Mouse (Mus musculus) spleen, postnatal 10 days (tissue): ENCODE measurements around the gene Rora.

ENCODE experiments used
- DNase-seq, 2 experiments: peaks; one replicate each; pipeline ENCODE4 v3.0.0; 2021 to 2022; ENCODE audit warnings: low spot score in 2 of 2

Rora gene

GRCm38 (mm10) chr9:68688151-68688550 is 34.6 kb downstream of the Rora start:
- DNase-seq, result no peak

GRCm38 (mm10) chr9:68689351-68689750 is 35.8 kb downstream of the Rora start:
- DNase-seq, result peak in 1 of 2 experiments; percentile 26

GRCm38 (mm10) chr9:68694889-68695495 is 41.4 kb downstream of the Rora start:
- DNase-seq, result no peak

- DNase-seq, result no peak
Observed at GRCm38 (mm10) chr9:68695496-68695969, 41.9 kb downstream of the Rora start.

GRCm38 (mm10) chr9:68696425-68696956 is 42.9 kb downstream of the Rora start:
- no peak for DNase-seq

- no peak for DNase-seq
Observed at GRCm38 (mm10) chr9:68699341-68699740, 45.8 kb downstream of the Rora start.

- no peak for DNase-seq
Observed at GRCm38 (mm10) chr9:68699856-68700255, 46.3 kb downstream of the Rora start.

GRCm38 (mm10) chr9:68707636-68708035 is 54.0 kb downstream of the Rora start:
- no peak for DNase-seq

GRCm38 (mm10) chr9:68709232-68709631 is 55.6 kb downstream of the Rora start:
- no peak for DNase-seq

GRCm38 (mm10) chr9:68710893-68711654 is 57.5 kb downstream of the Rora start:
- DNase-seq, result no peak

- DNase-seq, result peak in 1 of 2 experiments; percentile 20
Observed at GRCm38 (mm10) chr9:68716961-68717360, 63.4 kb downstream of the Rora start.

- DNase-seq, result no peak
Observed at GRCm38 (mm10) chr9:68718427-68718826, 64.8 kb downstream of the Rora start.

- no peak for DNase-seq
Observed at GRCm38 (mm10) chr9:68719286-68719685, 65.7 kb downstream of the Rora start.

- no peak for DNase-seq
Observed at GRCm38 (mm10) chr9:68724636-68725285, 71.2 kb downstream of the Rora start.

GRCm38 (mm10) chr9:68727166-68727855 is 73.7 kb downstream of the Rora start:
- DNase-seq, result no peak

GRCm38 (mm10) chr9:68731438-68731837 is 77.9 kb downstream of the Rora start:
- no peak for DNase-seq

GRCm38 (mm10) chr9:68732929-68733328 is 79.3 kb downstream of the Rora start:
- no peak for DNase-seq

GRCm38 (mm10) chr9:68735886-68736285 is 82.3 kb downstream of the Rora start:
- DNase-seq, result no peak

GRCm38 (mm10) chr9:68737197-68737736 is 83.7 kb downstream of the Rora start:
- DNase-seq, result no peak

GRCm38 (mm10) chr9:68745931-68746646 is 92.5 kb downstream of the Rora start:
- DNase-seq, result no peak

- DNase-seq, result no peak
Observed at GRCm38 (mm10) chr9:68756976-68757375, 103.4 kb downstream of the Rora start.
